Mouse (Mus musculus) layer of hippocampus, postnatal 14 days (tissue): Measurements from ENCODE around the gene Vmn2r3. TPM values are rescaled to one million over a fixed set of nuclear protein-coding genes. Genes with fewer than 3 reads are reported as not detected.
A peak's percentile ranks its signal among the peaks of the same experiment; 100 is the strongest.
"Not testable (repeated sequence)": the region's sequence is repeated elsewhere in the genome, so short reads cannot be mapped to it uniquely, and the experiment has no call there.

Source experiments
- DNase-seq, 2 experiments: peaks; one replicate each; pipeline ENCODE4 v3.0.0; 2021 to 2022; ENCODE audit warnings: low spot score in 2 of 2, mixed read lengths in 1 of 2
- long read RNA-seq, 2 experiments: library from polyadenylated mRNA; stranded (forward); transcript quantifications; one replicate each; pipeline ENCODE4 v2.0.0; 2021
- total RNA-seq, 2 experiments: library from RNA; stranded (reverse); gene quantifications; 2 replicates each; pipeline ENCODE4 v1.2.3; 2021

The Vmn2r3 gene
- not detected for total RNA-seq
- long read RNA-seq, experiment 1: 0 reads
- long read RNA-seq, experiment 2: 0 reads

- DNase-seq: no peak
Observed at GRCm38 (mm10) chr3:64289609-64290008, at the start of gene Vmn2r3. Vmn2r3 (minus strand) TSS chr3:64289709.

DNA sequence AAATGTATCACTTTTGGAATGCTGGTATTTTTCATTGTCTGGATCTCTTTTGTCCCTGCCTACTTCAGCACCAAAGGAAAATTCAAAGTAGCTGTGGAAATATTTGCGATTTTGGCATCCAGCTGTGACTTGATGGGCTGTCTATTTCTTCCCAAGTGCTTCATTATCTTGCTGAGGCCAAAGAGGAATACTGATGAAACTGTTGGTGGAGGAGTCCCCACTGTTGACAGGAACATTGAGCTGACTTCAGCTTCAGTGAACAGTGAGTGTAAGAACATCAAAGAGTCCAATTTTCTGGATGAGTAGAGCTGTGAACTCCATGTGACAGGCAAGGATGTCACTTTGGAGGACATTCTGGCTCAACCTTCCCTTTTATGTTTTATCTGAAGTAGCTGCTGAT, 43.0 kb upstream of the Vmn2r3 start:
- DNase-seq: no peak

DNA sequence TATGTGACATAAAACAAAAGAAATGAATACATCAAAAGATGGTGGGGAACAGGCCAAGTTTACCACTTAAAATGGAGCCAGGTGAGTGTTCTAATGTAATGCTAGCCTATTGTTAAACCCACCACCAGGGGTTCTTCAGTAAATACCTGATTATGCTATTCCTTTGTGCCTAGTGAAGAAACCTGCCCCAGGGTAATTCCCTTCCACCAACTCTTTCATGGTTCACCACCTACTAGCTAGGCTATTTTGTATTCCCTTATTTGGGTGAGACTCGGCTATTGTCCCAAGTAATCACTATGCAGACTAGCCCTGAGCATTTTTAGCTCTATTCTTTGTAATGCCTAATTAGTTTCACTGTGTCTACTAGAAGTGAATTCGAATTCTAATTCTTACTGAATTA, 32.3 kb upstream of the Vmn2r3 start:
- no peak for DNase-seq

DNA sequence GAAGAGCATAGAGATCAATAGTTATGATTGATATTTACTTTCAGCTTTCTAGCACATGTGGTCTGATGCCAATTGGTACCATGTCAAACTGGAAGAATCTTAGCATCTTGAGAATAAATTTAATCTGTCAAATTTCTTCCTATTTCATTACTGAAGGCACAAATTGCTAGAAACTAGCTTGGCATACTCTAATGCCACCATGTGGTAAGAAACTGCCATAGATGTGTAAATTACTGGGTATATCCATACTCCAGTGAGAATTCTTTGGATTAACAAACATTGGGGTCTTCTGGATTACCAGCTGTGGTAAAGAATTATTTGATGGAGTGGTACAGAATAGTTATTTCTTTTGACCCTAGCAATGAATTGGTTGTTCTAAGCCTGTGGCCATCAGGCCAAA, 17.3 kb upstream of the Vmn2r3 start:
- DNase-seq: peak in 1 of 2 experiments; percentile 7

DNA sequence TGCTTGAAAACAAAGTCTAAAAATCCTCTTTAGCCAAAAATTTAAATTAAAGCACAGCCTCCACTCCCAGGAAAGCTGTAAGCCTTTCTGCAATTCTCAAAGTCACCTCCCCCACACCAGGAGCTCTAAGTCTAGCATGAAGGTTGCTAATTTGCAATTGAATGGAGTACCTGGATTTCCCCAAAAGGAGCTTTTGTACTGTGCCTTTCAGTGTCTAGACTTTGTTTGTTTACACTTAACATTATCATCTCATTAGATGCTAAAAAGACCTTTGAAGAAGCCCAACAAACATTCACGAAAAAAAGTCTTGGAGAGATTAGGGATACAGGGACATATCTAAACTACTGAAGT, 23.8 kb downstream of the Vmn2r3 start:
- no peak for DNase-seq

GRCm38 (mm10) chr3:64265056-64265761, 24.3 kb downstream of the Vmn2r3 start:
- DNase-seq: not testable (repeated sequence)

GRCm38 (mm10) chr3:64259582-64259981, 29.9 kb downstream of the Vmn2r3 start:
- no peak for DNase-seq

GRCm38 (mm10) chr3:64251646-64252045, 37.9 kb downstream of the Vmn2r3 start:
- DNase-seq: no peak

DNA sequence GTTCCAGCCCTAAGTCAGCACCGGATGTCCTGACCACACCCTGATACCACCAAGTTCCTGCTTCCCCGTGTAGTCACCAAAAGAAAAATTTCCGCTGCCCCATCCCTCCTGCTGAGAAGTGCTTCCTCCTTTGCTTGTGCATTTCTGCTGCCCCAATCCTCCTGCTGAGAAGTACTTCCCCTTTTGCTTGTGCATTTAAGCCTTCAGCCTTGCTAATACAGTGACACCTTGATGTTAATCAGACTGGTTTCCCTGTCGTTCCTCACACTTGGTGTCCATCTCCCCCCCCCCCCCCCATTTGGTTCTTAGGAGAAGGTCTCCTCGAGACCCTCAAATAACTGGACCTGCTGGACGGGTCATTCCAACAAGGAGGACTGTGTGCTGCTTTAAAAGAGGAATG, 39.0 kb downstream of the Vmn2r3 start:
- DNase-seq: not testable (repeated sequence)

DNA sequence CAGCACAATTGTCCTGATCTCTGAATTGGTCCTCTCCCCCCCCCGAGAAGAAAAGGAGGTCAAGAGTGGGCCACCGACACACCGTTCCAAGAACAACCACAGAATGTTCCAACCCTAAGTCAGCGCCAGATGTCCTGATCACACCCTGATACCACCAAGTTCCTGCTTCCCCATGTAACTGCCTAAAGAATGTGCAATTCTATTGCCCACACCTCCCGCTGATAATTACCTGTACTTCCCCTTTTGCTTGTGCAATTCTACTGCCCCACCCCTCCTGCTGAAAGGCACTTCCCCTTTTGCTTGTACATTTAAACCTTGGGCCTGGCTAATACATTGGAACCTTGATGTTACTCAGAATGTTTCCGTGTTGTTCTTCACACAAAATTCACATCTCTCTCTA, 54.0 kb downstream of the Vmn2r3 start:
- DNase-seq: not testable (repeated sequence)

GRCm38 (mm10) chr3:64233655-64234054, 55.9 kb downstream of the Vmn2r3 start:
- not testable (repeated sequence) for DNase-seq

GRCm38 (mm10) chr3:64227243-64227642, 62.3 kb downstream of the Vmn2r3 start:
- DNase-seq: no peak

Other genes starting within 250 kb of the Vmn2r3 start
- gene Vmn2r1, start 208.2 kb downstream of the Vmn2r3 start, total RNA-seq: under 1 TPM; 0.53 to 0.74 TPM
- not detected for gene Vmn2r2, start 147.8 kb downstream of the Vmn2r3 start, total RNA-seq
- not detected for gene Vmn2r4, start 125.7 kb upstream of the Vmn2r3 start, total RNA-seq
- not detected for gene Vmn2r5, start 220.1 kb upstream of the Vmn2r3 start, total RNA-seq